Mouse (Mus musculus) embryonic fibroblast, embryonic 13.5 days (primary cell): ENCODE measurements around the gene Phf5a.

Experiments used
- CTCF ChIP-seq: IDR thresholded peaks from 2 replicates; pipeline ENCODE4 v1.5.1; 2011; ENCODE audit warnings: mild to moderate bottlenecking, control low read depth, low read length, moderate library complexity, borderline replicate concordance; ENCODE audit not compliant: insufficient read depth
- POLR2A ChIP-seq: IDR thresholded peaks from 2 replicates; pipeline ENCODE4 v1.6.1; 2011; ENCODE audit warnings: low read depth, mild to moderate bottlenecking, control low read depth, low read length, moderate library complexity

DNA sequence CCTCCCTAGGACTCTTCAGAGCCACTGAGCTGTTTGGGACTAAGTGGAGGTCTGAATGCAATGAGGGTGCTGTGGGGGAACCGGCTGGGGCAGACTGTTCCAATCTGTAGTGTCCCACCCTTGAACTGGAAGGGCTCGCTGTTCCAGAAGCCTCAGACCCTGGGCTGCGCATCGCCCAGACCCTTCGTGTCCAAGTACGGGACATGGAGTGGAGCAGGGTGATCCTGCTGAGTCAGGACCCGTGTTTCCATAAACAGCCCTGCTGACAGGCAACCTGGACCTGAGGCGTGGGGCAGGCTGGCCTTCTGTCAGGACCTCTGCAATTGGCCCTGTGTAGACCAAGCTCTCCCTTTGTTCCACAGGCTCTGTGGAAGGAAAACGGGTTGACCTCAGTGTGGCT is 25.0 kb downstream of the Phf5a start:
- TF ChIP-seq CTCF (no peak), POLR2A (no peak)
